Mouse (Mus musculus): Measurements from ENCODE around the gene Rgs8. TPM values are rescaled to one million over a fixed set of nuclear protein-coding genes. Genes with fewer than 3 reads are reported as not detected.

Gene Rgs8
- polyA plus RNA-seq, 1 experiment: not detected

DNA sequence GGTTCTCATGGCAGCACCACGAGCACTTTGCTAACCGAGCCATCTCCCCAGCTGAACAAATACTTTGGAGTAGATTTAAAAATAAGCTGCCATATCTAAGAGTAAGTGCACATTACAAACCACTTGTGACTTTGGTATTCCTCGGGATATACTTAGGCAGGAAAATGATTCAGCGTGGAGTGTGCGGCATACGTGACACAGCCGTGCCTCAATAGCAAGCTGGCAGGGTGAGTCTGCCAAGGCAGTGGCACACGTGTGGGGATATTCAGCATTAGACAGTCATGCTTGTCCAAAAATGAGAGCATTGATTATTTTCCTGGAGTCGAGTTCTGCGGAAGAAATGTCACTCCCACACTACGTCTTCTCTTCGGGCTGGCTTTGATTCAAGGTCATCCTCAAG is 21.1 kb downstream of the Rgs8 start:
- no peak for DNase-seq (ENCODE audit: low spot score)

DNA sequence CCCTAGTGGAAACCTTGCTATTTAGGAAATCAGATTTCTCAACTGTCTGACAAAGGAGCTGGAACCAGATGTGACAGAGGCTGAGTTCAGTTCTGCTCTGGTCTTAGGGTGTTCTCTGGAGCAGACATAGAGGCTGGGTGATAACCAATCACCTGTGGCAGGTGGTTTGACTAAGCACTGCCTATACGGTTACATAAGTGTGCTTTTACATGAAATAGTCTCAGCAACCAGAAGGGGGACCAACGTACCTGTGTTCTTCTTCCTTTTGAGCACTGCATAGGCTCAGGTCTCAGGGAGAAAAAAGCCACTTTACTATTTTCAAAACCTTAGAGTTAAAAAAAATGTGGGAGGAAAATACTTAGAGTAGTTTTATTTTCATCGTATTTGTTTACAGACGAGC is 22.8 kb downstream of the Rgs8 start:
- no peak for DNase-seq (ENCODE audit: low spot score)

DNA sequence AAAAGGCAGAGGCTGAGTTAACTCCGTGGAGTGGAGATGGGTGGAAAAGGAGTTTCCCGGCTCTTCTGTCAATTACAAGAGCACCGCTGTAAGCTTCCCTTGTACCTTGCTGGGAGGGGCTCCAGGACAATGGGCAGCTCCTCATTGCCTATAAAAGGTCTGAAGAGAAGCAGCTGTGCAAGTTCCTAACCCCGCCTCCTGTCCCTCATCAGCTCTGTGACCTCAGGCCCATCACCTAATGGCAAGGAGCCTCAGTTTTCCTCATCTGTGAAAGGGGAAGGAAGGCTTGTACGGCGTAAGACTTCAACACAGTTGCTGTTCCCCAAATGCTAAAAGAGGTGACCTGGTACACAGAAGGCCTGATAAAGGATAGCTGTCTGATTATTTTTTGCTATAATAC is 24.8 kb downstream of the Rgs8 start:
- no peak for DNase-seq (ENCODE audit: low spot score)

DNA sequence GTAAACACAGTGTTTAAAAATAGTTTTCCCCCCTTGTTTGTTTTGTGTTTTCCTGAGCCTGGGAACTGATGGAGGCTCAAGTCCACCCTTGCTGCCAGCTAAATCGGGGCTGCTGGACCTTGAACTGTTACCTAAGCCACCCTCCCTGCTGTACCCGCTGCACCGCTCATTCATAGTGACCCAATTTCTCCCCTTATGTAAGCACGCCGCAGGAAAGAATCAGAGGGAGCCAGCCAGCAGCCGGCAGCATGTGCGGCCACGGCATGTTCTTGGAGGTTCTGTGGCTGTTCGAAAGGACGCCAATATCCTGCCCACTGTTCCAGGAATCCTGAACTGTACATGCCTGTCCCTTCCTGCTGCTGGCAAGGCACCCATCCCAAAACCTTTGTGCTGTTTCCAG is 26.3 kb downstream of the Rgs8 start:
- no peak for DNase-seq (ENCODE audit: low spot score)

DNA sequence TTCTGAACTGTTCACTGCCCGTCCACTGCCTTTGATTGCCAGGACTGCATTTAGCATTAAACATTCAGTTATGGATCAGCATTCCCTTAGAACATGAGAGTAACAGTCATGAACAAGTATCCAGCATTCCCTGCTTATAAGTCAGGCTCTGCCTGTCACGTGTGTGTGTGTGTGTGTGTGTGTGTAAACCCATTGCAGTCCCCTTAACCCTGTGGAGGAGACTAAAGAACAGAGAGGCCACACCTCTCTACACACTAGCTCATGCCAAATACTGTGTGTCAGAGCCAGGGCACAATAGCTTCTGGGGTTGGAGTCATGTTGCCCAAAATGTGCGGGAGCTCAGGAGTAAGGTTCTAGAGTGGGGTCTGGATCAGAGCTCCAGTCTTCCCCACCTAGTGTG is 26.8 kb downstream of the Rgs8 start:
- DNase-seq (ENCODE audit: low spot score): no peak

DNA sequence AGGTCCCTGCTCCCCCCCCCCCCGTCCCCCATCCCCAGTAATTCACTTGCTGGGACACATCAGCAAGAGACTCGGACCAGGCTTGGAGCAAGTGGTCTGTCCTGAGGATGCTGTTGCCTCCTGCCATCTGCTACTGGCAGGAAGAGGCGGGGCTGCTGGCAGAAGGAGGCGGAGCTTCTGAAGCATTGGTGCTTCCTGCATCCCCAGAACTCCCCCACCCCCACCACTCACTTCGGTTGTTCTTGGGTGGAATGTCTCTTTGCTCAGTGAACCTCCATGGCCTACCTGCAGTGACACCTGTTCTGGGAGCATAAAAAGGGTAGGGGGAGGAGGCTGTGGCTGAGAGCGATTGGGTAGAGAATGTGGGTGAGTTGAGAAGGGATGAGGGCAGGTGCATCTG is 27.5 kb downstream of the Rgs8 start:
- DNase-seq (ENCODE audit: low spot score): no peak

DNA sequence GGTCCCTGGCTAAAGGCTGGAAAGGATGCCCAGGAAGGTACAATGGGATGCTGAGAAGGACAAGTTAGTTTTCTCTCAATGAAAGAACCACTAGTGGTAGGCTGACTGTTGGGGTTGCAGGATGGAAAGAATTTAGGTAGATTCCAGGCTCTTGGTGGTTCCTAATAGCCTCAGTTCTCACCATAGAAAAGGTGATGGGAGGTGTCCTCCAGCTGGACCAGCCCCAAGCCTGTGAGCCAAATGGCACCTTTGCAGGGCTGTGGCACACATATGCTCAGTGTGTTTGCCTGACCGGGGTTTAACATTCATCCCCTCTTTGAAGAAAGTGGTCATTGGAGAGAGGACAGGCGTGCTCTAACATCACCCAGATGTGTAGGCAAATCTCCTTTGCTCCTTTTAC is 28.2 kb downstream of the Rgs8 start:
- DNase-seq (ENCODE audit: low spot score): no peak

DNA sequence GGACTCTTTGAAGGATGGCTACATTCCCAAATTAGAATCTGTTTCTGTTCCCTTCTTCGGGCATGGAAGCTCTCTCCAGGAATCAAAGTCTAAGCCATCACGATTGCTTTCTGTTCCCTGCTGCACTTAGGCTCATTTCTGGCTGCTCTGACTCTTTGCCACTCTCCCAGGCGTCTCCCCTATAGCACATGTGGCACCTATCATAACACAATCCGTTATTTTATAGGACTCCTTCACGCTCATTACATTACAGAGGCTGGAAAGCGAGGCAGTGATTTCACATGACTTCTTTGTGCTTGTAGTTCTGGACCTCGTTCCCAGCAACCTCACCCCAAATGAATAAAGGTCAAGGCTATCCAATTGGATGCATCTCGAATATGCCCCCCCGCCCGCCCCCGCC is 30.4 kb downstream of the Rgs8 start:
- no peak for DNase-seq (ENCODE audit: low spot score)

DNA sequence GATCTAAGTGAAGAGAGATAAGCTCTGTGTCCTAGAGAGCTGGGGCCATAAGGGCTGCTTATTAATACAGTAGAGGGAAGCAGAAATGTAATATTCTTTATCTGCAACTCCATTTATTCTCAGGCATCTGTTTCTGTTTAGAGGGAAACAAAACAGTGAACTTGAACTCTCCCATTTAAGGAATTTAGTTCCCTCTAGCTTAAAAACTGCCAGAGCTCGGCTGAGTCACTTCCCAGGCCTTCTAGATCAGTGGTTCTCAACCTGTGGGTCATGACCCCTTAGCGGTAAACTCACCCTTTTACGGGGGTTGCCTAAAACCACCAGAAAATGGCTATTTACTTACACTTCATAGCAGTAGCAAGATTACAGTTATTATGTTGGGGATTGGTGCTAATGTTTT is 32.8 kb downstream of the Rgs8 start:
- DNase-seq (ENCODE audit: low spot score): no peak

DNA sequence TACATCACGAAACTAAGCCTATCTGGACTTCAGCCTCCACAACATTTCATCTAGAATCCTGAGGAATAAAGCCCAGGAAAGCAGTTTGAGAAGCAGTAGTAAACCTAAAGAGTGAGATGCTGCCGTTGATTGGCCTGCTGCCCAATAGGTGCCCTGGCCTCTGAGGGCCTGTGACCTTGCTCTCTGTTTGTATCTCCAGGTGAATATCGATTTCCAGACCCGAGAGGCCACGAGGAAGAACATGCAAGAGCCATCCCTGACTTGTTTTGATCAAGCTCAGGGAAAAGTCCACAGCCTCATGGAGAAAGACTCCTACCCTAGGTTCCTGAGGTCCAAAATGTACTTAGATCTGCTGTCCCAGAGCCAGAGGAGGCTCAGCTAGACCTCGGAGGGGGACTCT is 39.7 kb downstream of the Rgs8 start:
- DNase-seq (ENCODE audit: low spot score): no peak

DNA sequence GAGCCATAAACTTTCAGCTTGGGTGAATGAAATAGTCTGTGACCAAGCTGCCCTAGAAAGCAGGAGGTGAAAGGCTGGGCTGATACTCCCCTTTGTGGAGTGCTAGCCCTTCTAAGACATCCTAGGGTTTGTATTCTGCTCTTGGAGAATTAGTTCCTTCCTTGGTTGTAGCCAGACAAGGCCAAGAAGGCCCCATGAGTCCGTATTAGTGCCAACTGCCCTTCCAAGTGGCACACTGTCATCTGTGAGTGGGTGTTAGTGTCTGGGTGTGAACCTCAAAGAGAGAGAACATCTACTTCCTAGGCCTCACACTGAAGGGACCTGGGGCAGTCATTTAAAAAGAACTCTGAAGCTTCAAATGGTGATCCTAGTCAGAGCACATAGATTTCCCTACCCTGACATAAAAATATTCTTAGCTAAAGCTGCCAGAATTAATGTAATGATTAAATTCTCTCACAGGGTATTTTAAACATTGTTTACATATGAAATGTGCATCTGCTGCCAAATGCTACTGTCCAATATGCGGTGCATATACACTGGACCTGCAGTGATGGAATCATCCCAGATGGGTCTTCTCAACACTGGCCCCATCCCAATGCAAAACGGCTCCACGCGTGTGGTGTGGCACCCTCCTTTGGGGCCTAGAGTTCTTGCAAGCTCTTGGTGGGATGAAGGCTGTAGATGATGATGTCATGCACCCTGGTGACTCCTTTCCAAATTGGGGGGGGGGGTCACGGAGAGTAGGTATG is 41.7 kb downstream of the Rgs8 start:
- DNase-seq (ENCODE audit: low spot score): no peak

DNA sequence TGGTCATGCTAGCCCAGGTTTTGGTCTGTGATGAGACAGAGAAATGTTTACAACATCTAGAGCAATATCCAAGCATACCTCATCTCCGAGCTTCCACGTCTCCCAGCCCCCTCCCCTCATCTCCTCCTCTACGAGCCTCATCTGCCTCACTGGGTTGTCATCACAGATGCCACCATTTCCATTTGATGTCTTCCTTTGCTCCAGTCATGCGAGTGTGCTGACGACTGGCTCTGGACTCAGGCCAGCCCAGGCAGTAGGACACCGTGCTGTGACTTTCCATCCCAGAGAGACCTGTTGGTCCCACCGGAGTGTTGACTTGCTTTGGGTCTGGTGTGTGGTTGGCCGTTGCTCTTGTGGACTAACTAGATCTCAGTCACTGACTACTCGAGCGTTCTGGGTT is 42.6 kb downstream of the Rgs8 start:
- DNase-seq (ENCODE audit: low spot score): no peak

DNA sequence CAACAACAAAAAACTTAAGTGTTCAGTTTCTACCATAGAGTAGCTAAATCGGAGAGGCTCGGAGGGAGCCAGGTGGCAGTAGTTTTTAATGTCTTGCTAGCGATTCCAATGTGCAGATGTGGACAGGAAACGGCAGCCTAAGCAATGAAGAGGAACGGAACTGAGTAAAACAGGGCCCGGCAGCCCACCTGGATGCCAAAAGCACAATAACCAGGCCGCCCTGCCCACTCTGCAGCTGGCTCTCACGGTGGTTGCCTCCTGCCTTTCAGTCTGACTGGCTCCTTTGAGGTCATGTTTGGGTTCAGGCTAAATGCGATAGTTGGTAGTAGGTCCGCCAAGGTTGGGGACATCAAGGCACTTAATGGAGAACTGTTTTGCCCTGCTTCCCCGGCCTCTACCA is 43.3 kb downstream of the Rgs8 start:
- DNase-seq (ENCODE audit: low spot score): no peak

DNA sequence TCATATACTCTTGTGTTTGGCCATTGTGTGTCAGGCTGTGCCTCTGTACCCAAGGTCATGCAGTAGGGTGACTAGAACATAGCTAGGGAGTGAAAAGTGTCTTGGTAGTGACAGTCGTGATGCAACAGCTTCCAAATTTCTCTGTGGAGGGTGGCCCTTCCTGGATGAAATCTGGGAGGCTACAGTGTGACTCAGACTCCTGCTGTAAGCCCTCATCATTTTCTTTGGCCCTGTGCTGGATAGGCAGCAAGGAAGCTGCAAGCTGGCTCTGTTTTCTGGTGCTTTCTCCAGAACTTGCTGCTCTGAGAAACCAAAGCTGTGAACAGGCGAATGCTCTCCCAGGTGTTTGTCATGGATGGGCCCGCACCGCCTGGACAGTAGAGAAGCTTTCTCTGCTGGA is 43.7 kb downstream of the Rgs8 start:
- DNase-seq (ENCODE audit: low spot score): no peak

DNA sequence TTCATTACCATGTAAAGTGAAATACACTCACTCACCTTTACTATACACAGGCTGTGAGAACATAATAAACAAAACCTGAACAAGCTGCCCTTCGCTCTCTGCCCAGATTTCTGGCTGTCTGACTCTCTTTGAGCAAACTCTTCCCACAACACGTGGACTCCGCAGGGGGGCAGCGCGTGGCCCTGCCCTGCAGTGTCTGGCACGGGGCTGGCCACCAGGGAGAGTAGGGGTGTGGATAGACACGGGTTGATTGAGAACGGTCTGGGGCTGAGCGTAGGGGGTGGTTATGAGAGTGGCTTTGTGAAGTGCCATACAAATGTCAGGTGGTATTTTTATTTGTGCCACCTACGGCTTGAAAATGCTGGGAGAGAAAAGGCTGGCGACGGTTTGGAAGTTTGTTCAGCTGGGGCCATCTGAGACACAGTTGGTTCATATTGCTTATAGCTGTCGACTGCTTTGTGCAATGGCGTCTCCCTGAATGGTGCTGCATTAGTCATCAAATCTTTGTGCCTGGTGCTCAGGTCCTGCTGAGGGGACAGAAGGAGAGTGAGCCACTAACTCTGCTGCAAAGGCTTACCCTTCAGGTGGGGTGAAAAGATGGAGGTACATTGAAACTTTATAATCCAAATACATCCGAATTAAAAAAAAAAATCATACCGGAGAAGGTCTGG is 44.9 kb downstream of the Rgs8 start:
- no peak for DNase-seq (ENCODE audit: low spot score)

DNA sequence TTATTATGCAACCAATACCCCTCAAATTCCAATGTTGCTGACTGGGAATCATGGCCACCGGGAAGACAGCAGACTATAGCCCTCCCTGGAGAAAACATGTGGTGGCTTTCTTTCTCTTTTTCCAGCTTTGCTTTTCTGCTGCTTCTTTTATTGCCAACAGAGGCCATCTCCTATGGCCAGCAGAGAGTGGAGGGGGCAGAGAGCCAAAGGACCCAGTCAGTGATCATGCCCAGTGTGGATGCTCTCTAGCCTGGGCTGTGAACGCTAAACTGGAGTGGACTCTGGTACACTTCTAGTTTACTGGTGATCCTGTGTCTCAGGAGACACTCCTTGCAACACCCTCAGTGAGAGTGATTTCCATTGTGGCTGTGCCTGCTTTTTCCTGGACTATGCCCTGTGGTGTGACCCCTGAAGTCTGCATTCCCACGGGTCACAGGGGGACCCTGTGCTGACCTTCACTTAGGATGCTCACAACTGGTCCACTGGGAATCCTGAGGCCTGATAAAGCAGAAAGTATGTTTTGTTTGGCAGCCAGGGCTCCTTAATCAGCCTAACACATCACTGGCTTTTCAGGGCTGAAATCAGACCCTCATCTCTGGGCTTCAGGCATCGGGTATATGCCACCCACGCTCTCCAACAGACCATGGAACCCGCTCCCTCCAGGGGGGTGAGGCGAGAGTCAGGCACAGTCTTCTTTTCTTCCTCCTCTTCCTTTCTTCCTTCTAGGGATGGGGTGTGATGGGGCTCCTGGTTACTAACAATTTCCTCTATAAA is 45.7 kb downstream of the Rgs8 start:
- DNase-seq (ENCODE audit: low spot score): no peak

DNA sequence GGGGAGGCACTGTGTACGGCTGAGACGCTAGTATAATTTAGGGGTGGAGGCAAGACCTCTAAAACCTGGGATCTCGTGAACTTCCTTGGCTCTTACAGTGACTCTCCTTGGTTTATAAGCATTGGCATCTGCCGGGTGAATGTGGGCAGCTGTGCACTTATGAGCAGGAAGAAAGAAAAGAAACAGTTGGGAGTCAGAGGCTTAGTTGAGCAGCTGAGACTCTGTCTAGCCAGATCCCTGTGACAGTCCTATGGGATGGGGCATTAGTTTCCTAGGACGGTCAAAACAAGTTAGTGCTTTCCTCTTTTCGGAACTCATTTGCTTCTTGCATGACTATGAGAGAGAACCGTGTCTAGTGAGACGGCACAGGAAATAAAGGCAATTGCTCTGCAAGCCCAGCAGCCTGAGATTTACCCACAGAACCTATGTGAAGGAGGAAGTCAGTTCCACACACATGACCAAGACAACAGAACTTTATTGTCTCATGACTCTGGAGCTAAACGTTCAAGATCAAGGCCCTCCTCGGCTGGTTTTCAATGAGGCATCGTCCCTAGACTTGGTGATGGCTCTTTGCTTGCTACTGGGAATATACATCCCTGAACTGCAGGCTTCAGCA is 47.7 kb downstream of the Rgs8 start:
- DNase-seq (ENCODE audit: low spot score): no peak

DNA sequence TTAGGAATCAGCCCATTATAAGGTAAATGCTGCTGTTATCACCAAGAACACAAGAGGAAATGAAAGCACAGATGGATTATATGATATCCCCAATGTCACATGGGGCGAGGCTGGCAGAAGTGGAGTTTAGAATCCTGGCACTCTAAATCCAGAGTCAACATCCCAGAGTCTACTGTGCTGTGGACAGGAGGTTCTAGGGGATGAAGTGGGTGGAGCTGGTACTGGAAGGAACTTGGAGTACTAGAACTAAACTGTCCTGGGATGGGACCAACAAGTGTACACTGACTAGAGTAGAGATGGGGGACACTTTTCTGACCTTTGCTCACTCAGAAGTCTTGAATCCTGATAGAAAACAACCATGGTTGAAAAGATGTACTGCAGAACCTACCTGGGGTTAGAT is 48.6 kb downstream of the Rgs8 start:
- DNase-seq (ENCODE audit: low spot score): no peak

DNA sequence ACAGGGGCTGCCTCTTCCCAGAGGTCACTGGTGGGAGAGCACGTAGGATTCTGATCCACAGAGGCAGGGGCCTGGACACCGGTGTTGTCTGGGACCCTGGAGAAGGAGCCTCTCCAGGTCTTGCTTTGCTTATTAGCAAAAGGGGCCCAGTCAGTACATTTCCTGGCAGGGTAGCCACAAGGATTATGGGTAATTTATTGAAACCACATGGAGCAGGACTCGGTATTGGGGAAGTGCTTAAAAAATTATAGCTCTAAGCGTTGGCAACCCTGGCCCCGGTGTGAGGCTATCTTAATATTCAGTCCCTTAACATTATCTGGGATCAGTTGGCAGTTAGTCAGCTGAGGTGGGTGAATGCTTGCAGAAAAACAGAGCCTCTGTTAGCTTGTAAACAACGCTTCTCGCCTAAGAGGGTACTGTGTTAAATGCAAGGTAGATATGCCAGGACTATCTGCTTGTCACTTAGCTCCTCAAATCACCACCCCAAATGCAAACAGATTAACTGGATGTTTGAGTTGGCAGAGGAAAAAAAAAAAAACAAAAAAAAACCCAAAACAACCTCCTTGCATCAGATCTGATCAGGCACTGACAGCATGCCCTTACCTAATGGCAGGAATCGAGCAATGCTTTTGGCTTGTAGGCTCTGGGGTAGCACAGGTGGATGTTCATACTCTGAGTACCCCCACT is 49.5 kb downstream of the Rgs8 start:
- no peak for DNase-seq (ENCODE audit: low spot score)

DNA sequence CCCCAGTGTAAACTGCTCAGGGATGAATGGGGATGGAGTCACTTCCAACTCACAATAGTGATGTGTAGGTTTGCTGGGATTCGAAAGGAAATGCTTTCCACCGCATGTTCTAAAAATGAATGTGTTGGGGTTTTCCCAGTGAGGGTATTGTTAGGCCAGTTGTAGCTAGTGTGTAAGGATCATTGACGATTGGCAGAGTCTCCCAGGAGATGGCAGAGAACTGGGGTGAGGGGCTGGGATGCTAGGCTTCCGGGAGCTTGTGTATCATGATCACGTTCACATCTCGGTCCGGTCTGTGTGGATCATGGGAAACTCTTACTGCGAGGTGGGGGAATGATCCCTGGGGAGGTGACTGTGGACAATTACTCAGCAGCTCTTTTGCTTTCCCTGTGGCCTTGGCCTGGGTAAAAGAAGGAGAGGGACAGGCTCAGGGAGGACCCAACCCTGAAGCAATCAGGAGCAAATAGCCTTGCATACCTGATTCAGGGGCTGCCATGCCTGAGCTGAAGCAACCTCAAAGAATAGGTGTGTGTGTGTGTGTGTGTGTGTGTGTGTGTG is 50.1 kb downstream of the Rgs8 start:
- DNase-seq (ENCODE audit: low spot score): no peak

DNA sequence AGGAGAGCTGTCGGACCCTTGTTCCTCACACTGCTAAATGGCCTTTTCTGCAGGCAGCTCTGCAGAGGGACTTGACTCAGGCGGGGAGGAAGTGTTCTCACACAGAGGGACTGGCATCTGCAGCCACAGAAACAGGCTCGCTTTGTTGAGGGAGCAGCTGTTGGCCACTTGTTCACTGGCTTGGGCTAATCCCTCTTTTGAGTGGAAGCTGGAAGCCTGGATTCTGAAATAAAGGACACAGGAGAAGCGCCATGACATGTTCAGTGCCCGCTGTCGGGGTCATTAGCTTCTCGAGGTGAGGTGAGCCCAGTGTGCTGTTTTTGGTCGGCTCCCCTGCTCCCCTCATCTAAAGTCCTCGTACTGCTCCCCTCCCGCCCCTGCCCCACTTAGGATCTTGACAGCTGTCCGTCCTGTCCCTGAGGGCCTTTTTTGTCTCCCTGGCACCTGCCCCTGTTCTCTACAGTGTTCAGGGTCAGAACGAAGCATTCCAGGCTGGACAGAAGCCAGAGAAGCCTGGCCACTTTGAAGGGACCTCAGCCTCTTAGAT is 50.7 kb downstream of the Rgs8 start:
- DNase-seq (ENCODE audit: low spot score): no peak
